22 mouse cellular contexts compared by ENCODE assay signal in the genomic region with DNA sequence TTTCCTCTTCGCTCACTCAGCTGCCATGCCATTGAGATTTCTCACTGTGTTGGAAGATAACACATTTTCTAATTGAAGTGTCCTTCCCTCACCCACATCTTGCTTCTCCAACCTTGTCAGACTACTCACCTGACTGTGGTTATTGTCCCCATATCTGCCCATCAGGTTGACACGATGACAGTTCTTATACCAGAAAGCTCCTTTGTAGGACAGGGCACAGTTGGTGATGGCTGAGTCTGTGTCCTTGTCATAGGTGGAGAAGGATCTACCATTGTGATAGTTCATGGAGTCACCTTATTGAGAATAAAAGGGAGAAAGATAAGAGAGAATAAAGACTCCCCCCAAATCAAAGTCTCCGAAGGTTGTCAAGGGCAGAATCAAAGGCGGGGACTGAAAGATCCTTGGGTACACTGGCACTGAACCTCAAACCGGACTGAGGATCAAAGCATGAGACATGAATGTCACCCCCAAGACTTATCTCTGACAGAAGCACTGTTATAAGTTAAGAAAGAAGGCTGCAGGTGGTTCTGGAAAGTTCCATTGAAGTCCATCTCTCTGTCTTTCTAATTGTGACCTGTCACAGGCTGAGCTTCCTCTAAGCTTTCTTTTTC.
A peak's percentile ranks its signal among the peaks of the same experiment; 100 is the strongest.
DNase-seq lines count a peak whose midpoint lies in the region; ATAC-seq and TF ChIP-seq lines count a peak whose summit lies in the region.
"Had no signal": no experiment of that assay in that cellular context is flagged by ENCODE, and none has a peak within 500 bp of the region (broad histone marks: within the 10 kb centered on the region; RNA-seq: fewer than 3 reads in every experiment).

No protein-coding gene starts in this region.

- 84% methylated on average over 5 of the region's 5 CpGs for WGBS in heart, embryonic 11.5 days (ENCODE audit: insufficient replicate concordance)
- WGBS in heart, embryonic 10.5 days, result 88% methylated on average over 5 of the region's 5 CpGs
- WGBS in heart, adult 2 months, result 91% methylated on average over 5 of the region's 5 CpGs
- 91% methylated on average over 5 of the region's 5 CpGs for WGBS in midbrain, embryonic 15.5 days
- 90% methylated on average over 5 of the region's 5 CpGs for WGBS in midbrain, embryonic 14.5 days
- 89% methylated on average over 5 of the region's 5 CpGs for WGBS in midbrain, embryonic 16.5 days
- WGBS in midbrain, embryonic 10.5 days, result 93% methylated on average over 5 of the region's 5 CpGs

- H3K4me3 ChIP-seq in heart, embryonic 11.5 days (ENCODE audit: low read depth, low read length), result no peak overlapping the region
- no peak overlapping the region for H3K4me3 ChIP-seq in heart, embryonic 10.5 days
- H3K4me3 ChIP-seq in heart, adult 2 months, result no peak overlapping the region
- H3K4me3 ChIP-seq in midbrain, embryonic 15.5 days, result no peak overlapping the region
- H3K4me3 ChIP-seq in midbrain, embryonic 14.5 days (replicated peaks; ENCODE audit: low read depth, low read length), result no peak overlapping the region
- H3K4me3 ChIP-seq in midbrain, embryonic 16.5 days (ENCODE audit: low read depth, low read length), result no peak overlapping the region
- no peak overlapping the region for H3K4me3 ChIP-seq in midbrain, embryonic 10.5 days

- TF ChIP-seq POLR2A in heart, adult 2 months (IDR thresholded peaks at IDR 0.05; ENCODE audit: insufficient read depth, low read depth, low read length), result no peak

- H3K27me3 ChIP-seq in heart, embryonic 11.5 days (ENCODE audit: control insufficient read depth, insufficient read depth, low read length), result no peaks in the 10 kb centered on the region
- no peaks in the 10 kb centered on the region for H3K27me3 ChIP-seq in heart, embryonic 10.5 days (ENCODE audit: insufficient read depth, poor library complexity, severe bottlenecking)
- no peaks in the 10 kb centered on the region for H3K27me3 ChIP-seq in heart, adult 2 months (ENCODE audit: control insufficient read depth, insufficient read depth, low read length)
- H3K27me3 ChIP-seq in midbrain, embryonic 15.5 days (replicated peaks), result no peaks in the 10 kb centered on the region
- H3K27me3 ChIP-seq in midbrain, embryonic 14.5 days (ENCODE audit: control insufficient read depth, insufficient read depth, low read length), result no peaks in the 10 kb centered on the region
- H3K27me3 ChIP-seq in midbrain, embryonic 16.5 days (ENCODE audit: control insufficient read depth, insufficient read depth, low read depth, low read length), result no peaks in the 10 kb centered on the region
- peaks cover 26% of the 10 kb centered on the region for H3K27me3 ChIP-seq in midbrain, embryonic 10.5 days (ENCODE audit: low read depth, poor library complexity, severe bottlenecking)
- H3K27me3 ChIP-seq: CH12.LX, Patski had no signal

- no peaks in the 10 kb centered on the region for H3K79me2 ChIP-seq in heart, adult 2 months (replicated peaks; ENCODE audit: control insufficient read depth, insufficient read depth, low read length)

- no peak overlapping the region for H3K27ac ChIP-seq in heart, embryonic 11.5 days (ENCODE audit: low read depth, low read length)
- no peak overlapping the region for H3K27ac ChIP-seq in heart, embryonic 10.5 days
- no peak overlapping the region for H3K27ac ChIP-seq in heart, adult 2 months
- H3K27ac ChIP-seq in midbrain, embryonic 15.5 days, result no peak overlapping the region
- H3K27ac ChIP-seq in midbrain, embryonic 14.5 days (replicated peaks; ENCODE audit: low read depth, low read length), result no peak overlapping the region
- no peak overlapping the region for H3K27ac ChIP-seq in midbrain, embryonic 16.5 days (ENCODE audit: low read length)
- no peak overlapping the region for H3K27ac ChIP-seq in midbrain, embryonic 10.5 days (replicated peaks)

- no peak overlapping the region for H3K4me2 ChIP-seq in heart, embryonic 11.5 days
- H3K4me2 ChIP-seq in midbrain, embryonic 15.5 days, result no peak overlapping the region
- H3K4me2 ChIP-seq in midbrain, embryonic 14.5 days (ENCODE audit: low read length), result no peak overlapping the region
- no peak overlapping the region for H3K4me2 ChIP-seq in midbrain, embryonic 16.5 days (ENCODE audit: low read length)

- no peak for TF ChIP-seq EP300 in heart, adult 2 months (IDR thresholded peaks at IDR 0.05; ENCODE audit: insufficient read depth, low read depth, low read length)

- no peaks in the 10 kb centered on the region for H3K36me3 ChIP-seq in heart, embryonic 11.5 days (ENCODE audit: control insufficient read depth, insufficient read depth, low read length)
- no peaks in the 10 kb centered on the region for H3K36me3 ChIP-seq in heart, embryonic 10.5 days
- no peaks in the 10 kb centered on the region for H3K36me3 ChIP-seq in heart, adult 2 months (ENCODE audit: control insufficient read depth, insufficient read depth, low read length)
- H3K36me3 ChIP-seq in midbrain, embryonic 15.5 days (replicated peaks), result no peaks in the 10 kb centered on the region
- no peaks in the 10 kb centered on the region for H3K36me3 ChIP-seq in midbrain, embryonic 14.5 days (ENCODE audit: control insufficient read depth, insufficient read depth, low read length)
- no peaks in the 10 kb centered on the region for H3K36me3 ChIP-seq in midbrain, embryonic 16.5 days (ENCODE audit: control insufficient read depth, insufficient read depth, low read length)
- no peaks in the 10 kb centered on the region for H3K36me3 ChIP-seq in midbrain, embryonic 10.5 days
- H3K36me3 ChIP-seq: G1E had no signal

- intact Hi-C loops in heart, adult 2 months (cut with DNase I), result no loop called here

- no peak for TF ChIP-seq CTCF in heart, adult 2 months (IDR thresholded peaks at IDR 0.05)

- no peaks in the 10 kb centered on the region for H3K4me1 ChIP-seq in heart, embryonic 11.5 days (ENCODE audit: control insufficient read depth, insufficient read depth, low read length)
- no peaks in the 10 kb centered on the region for H3K4me1 ChIP-seq in heart, embryonic 10.5 days
- no peaks in the 10 kb centered on the region for H3K4me1 ChIP-seq in heart, adult 2 months (ENCODE audit: control insufficient read depth, insufficient read depth, low read length)
- no peaks in the 10 kb centered on the region for H3K4me1 ChIP-seq in midbrain, embryonic 15.5 days
- H3K4me1 ChIP-seq in midbrain, embryonic 14.5 days (ENCODE audit: control insufficient read depth, insufficient read depth, low read length), result no peaks in the 10 kb centered on the region
- no peaks in the 10 kb centered on the region for H3K4me1 ChIP-seq in midbrain, embryonic 16.5 days (ENCODE audit: control insufficient read depth, insufficient read depth, low read length)
- H3K4me1 ChIP-seq in midbrain, embryonic 10.5 days, result no peaks in the 10 kb centered on the region

- DNase-seq in heart, adult 11 months, result peak; percentile 69
- peak; percentile 33 for DNase-seq in heart, embryonic 10.5 days (ENCODE audit: low spot score)
- no peak for DNase-seq in heart, adult 2 months
- DNase-seq in midbrain, embryonic 14.5 days, result no peak
- DNase-seq in midbrain, embryonic 10.5 days (ENCODE audit: low spot score), result no peak
- DNase-seq: adrenal gland, adult 2 months; adrenal gland, adult 8-10 months; adrenal gland, postnatal 10 days; adrenal gland, postnatal 14 days; adrenal gland, postnatal 25 days; adrenal gland, postnatal 36 days; B cell, adult 2 months; cerebellum, adult 11 months; cerebellum, adult 11-12 months had no signal

- ATAC-seq in heart, embryonic 11.5 days (replicated peaks; ENCODE audit: insufficient number of reproducible peaks, low FRiP score, low TSS enrichment), result no peak
- peak; percentile 66; the same call in 1 of the 2 replicates for ATAC-seq in midbrain, embryonic 15.5 days (replicated peaks)
- no peak for ATAC-seq in midbrain, embryonic 14.5 days (ENCODE audit: low FRiP score, low TSS enrichment)
- ATAC-seq in midbrain, embryonic 16.5 days, result peak; percentile 54; the same call in 1 of the 2 replicates
- ATAC-seq: activated CD4-positive, CD25-positive, alpha-beta regulatory T cell, adult 4 months; CD4-positive, CD25-positive, alpha-beta regulatory T cell, adult 4 months; Patski had no signal

- no peak overlapping the region for H3K9ac ChIP-seq in heart, embryonic 11.5 days (ENCODE audit: low read depth, low read length)
- no peak overlapping the region for H3K9ac ChIP-seq in heart, adult 2 months (ENCODE audit: low read depth, low read length)
- no peak overlapping the region for H3K9ac ChIP-seq in midbrain, embryonic 15.5 days
- H3K9ac ChIP-seq in midbrain, embryonic 14.5 days (replicated peaks; ENCODE audit: low read length), result no peak overlapping the region
- no peak overlapping the region for H3K9ac ChIP-seq in midbrain, embryonic 16.5 days (ENCODE audit: low read depth, low read length)

- H3K9me3 ChIP-seq in heart, embryonic 11.5 days (replicated peaks; ENCODE audit: control insufficient read depth, low read length), result no peaks in the 10 kb centered on the region
- H3K9me3 ChIP-seq in heart, embryonic 10.5 days, result no peaks in the 10 kb centered on the region
- H3K9me3 ChIP-seq in midbrain, embryonic 15.5 days, result no peaks in the 10 kb centered on the region
- H3K9me3 ChIP-seq in midbrain, embryonic 14.5 days (ENCODE audit: control insufficient read depth, low read length), result no peaks in the 10 kb centered on the region
- no peaks in the 10 kb centered on the region for H3K9me3 ChIP-seq in midbrain, embryonic 16.5 days (replicated peaks; ENCODE audit: control insufficient read depth, low read length, poor library complexity, severe bottlenecking)
- no peaks in the 10 kb centered on the region for H3K9me3 ChIP-seq in midbrain, embryonic 10.5 days (replicated peaks)

Comparison
In these comparisons a context has a peak if more than half of its experiments do, and no peak if none do; other contexts are left out.
1. DNase-seq: peak in heart, adult 11 months (single experiment) and heart, embryonic 10.5 days (single experiment); none in heart, adult 2 months (0 of 2), midbrain, embryonic 14.5 days (single experiment) and midbrain, embryonic 10.5 days (single experiment).
2. ATAC-seq: peak in midbrain, embryonic 15.5 days (single experiment) and midbrain, embryonic 16.5 days (single experiment); none in heart, embryonic 11.5 days (single experiment) and midbrain, embryonic 14.5 days (single experiment).